Mouse (Mus musculus): ENCODE results near the gene Zbtb16.

DNA sequence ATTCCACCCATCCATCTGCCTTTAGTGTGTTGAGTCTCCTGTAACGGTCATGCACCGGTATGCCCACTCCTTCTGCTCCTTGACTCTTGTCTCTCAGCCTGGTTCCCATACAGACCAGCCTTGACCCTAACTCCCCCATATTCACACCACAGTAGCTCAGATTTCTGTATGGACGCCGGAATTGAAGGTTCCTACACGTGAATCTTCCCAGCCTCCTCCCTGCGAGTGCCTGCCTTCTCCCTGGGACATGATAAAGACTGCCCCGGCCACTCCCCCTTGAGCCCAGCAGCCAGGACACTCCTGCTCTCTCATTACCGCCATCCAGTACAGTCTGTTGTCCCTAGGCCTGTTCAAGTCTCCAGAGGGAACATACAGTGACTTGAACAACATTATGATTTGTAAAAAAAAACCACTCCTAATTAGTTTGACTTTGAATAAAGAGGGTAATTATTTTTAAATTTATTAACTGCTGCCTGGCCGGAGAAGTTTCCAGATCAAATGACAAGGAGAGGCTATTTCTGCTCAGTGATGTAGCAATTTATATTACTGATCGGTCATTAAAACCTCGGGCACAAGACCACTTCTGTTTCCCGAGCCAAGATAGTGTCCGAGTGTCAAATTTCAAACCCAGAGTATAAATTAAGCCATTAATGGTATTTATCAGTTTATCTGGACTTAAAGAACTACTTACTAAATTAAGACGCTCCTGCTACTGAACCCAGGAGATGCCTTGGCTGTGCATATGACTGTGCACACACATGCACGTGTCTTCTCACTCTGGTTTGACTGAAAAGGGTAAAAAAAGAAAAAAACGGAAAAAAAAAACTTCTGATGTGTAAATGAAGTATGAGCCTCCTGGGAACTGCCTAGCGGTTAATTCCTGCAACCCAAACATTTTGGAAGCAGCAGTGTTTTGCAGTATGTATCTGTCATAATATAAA is 125.4 kb downstream of the Zbtb16 start:
- TF ChIP-seq TAL1 (IDR thresholded peaks at IDR 0.05; ENCODE audit: low read length) (no peak), GATA1 (IDR thresholded peaks at IDR 0.05; ENCODE audit: low read length) (no peak)
